Mouse (Mus musculus) embryonic facial prominence, embryonic 15.5 days (tissue): ENCODE measurements at regions not wholly inside any gene's neighbourhood (a gene's known extent, or its start where the extent isn't known, plus 50 kb on each side); places are given as distances from the start of the nearest gene placed in this dataset. TPM values are rescaled to one million over a fixed set of nuclear protein-coding genes. Genes with fewer than 3 reads are reported as not detected.

Source experiments
- ATAC-seq: fragments of 200-750 bp; cut with Nextera tagmentation; 2 replicates; pipeline ENCODE4 v1.8.0; 2017; ENCODE audit warnings: low read depth, moderate TSS enrichment; ENCODE audit not compliant: insufficient number of reproducible peaks, low FRiP score, low TSS enrichment
- H3K27ac ChIP-seq: fragments of 300-500 bp; sonication (generic); replicated peaks from 2 replicates; pipeline ENCODE4 v1.5.1; 2015; ENCODE audit warnings: mild to moderate bottlenecking, inconsistent platforms
- H3K27me3 ChIP-seq: fragments of 300-500 bp; sonication (generic); 2 replicates; pipeline ENCODE4 v1.6.1; 2015; ENCODE audit warnings: inconsistent platforms
- H3K36me3 ChIP-seq: fragments of 300-500 bp; sonication (generic); 2 replicates; pipeline ENCODE4 v1.6.1; 2015; ENCODE audit warnings: mild to moderate bottlenecking, inconsistent platforms
- H3K4me1 ChIP-seq: fragments of 300-500 bp; sonication (generic); 2 replicates; pipeline ENCODE4 v1.6.1; 2015; ENCODE audit warnings: inconsistent platforms
- H3K4me2 ChIP-seq: fragments of 300-500 bp; sonication (generic); replicated peaks from 2 replicates; pipeline ENCODE4 v1.6.1; 2015; ENCODE audit warnings: mild to moderate bottlenecking, inconsistent platforms
- H3K4me3 ChIP-seq: fragments of 300-500 bp; sonication (generic); replicated peaks from 2 replicates; pipeline ENCODE4 v1.5.1; 2015; ENCODE audit warnings: mild to moderate bottlenecking, inconsistent platforms
- H3K9ac ChIP-seq: fragments of 300-500 bp; sonication (generic); 2 replicates; pipeline ENCODE4 v1.6.1; 2015; ENCODE audit warnings: inconsistent platforms
- H3K9me3 ChIP-seq: fragments of 300-500 bp; sonication (generic); replicated peaks from 2 replicates; pipeline ENCODE4 v1.6.1; 2016; ENCODE audit warnings: inconsistent platforms
- WGBS: fragments of 180-500 bp; shearing (Covaris S2); methylation state at CpG from one replicate; pipeline ENCODE4 v1.1.7; 2015; 5-methylcytosine and 5-hydroxymethylcytosine counted together
- microRNA-seq: library from miRNA; unstranded; fragments of <30 nt; microRNA quantifications from one replicate; pipeline ENCODE4, GENCODE M21; 2016; ENCODE audit warnings: borderline number of aligned reads

DNA sequence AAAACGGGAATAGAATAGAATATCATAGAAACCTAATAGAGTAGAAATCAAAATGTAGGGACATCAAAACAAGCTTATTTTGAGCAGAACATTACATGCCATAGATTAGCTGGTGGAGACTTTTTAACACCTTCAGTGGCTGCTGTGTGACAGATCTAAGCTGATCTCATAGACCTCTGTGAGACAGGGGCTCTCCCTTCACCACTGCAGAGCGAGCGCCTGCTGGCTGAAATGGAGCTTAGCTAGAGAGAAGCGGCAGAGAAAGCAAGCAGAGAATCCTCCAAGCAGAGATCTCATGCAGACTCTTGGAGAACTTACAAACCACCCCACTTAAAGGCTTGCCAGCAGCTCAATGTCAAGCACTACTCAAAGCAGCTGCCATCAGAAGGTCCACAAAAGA lies 65.5 kb upstream of the H2afz start:
- no peak for ATAC-seq
- H3K27ac ChIP-seq = no peak overlapping the region
- H3K4me1 ChIP-seq = no peaks in the 10 kb centered on the region
- no peak overlapping the region for H3K9ac ChIP-seq
- H3K27me3 ChIP-seq = no peaks in the 10 kb centered on the region
- H3K4me3 ChIP-seq = no peak overlapping the region
- WGBS = 77% methylated on average over 4 of the region's 4 CpGs
- no peaks in the 10 kb centered on the region for H3K9me3 ChIP-seq
- no peak overlapping the region for H3K4me2 ChIP-seq
- no peaks in the 10 kb centered on the region for H3K36me3 ChIP-seq

DNA sequence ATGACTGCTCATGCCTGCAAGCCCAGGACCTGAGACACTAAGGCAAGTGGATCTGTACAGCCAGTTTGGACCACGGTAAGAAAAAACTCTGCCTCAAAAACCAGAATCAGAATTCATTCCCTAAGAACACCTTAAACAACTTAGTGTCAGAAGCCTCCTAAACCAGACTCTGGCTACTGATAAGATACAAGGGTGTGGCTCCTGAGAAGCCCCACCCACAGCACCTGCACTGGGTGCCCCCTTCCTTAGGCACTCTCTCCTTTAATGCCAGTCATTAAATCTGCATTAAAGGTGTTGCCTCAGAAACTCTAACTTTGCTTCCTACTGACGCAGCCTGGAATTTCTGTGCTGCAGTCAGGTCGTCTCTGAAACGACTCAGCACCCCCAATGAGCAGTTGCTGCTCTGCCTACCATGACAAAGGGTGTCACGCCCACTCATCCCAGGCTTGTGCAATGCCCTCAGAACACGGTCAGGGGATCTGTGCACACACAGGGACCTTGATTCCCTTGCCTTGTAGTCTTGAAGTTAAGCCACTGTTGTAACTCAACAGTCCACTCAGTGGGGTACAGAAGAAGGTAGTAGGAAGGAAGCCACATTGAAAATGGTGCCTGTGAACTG lies 62.8 kb upstream of the H2afz start:
- no peaks in the 10 kb centered on the region for H3K36me3 ChIP-seq
- H3K4me1 ChIP-seq = no peaks in the 10 kb centered on the region
- no peak for ATAC-seq
- WGBS = 60% methylated on average over 6 of the region's 6 CpGs
- H3K4me2 ChIP-seq = no peak overlapping the region
- H3K27ac ChIP-seq = no peak overlapping the region
- no peak overlapping the region for H3K9ac ChIP-seq
- H3K4me3 ChIP-seq = no peak overlapping the region
- H3K27me3 ChIP-seq = no peaks in the 10 kb centered on the region
- H3K9me3 ChIP-seq = no peaks in the 10 kb centered on the region

DNA sequence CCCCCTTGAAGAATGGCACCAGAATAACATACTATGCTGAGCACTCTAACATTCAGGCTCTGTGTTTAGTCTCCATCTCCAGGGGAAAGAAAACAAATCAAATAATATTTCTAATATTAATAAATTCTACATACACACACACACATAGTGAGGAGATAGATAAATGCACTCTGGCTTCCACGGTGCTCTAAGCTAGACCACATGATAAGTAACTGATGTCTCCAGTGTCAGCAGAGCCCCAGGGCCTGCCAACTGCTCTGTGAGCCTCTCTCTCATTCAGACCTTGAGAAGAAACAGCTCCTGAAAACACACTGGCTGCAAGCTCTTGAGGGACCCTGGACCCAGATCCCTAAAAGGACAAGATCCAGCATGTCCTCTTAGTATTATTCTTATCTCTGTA lies 56.9 kb upstream of the H2afz start:
- Histone ChIP-seq H3K4me1 (no peaks in the 10 kb centered on the region), H3K9me3 (no peaks in the 10 kb centered on the region), H3K36me3 (no peaks in the 10 kb centered on the region), H3K4me2 (no peak overlapping the region), H3K27ac (no peak overlapping the region), H3K9ac (no peak overlapping the region), H3K4me3 (no peak overlapping the region), H3K27me3 (no peaks in the 10 kb centered on the region)
- 28% methylated on average over 1 of the region's 1 CpGs for WGBS
- ATAC-seq = no peak

DNA sequence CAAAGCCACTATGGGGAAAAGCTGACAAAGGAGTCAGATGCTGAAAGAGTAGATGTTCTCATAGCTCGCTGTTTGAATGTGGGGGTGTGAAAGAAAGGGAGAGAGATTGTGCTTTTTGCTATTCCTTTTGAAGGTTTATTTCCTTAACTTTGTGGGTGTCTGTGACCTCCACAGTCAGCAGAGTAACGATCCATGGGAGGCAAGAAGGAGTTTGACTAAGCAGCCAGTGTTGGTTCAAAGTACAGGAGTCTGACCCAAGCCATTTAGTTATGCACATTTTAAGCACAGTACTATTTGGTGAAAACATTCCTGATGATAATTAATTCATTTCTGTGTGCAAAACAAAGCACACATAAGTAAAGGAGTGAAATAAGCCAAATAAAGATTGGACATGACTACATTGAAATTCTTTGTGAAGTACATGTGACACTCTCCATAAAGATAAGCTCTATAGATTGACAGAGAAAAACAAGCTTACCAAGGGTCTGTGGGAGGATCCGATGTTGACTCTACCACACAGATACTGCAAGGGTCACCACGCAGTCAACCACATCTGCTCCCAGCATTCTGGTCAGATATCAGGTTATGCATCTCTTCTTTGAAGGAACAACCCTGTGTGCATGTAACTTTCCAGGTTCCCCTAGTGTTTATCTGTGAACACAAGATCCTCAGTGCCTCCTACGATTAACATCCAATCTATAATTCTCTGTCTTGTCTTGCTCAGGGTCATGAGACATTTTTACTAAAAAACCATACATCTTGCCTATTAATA lies 56.2 kb upstream of the H2afz start:
- no peak for ATAC-seq
- Histone ChIP-seq H3K4me3 (no peak overlapping the region), H3K27ac (no peak overlapping the region), H3K4me1 (no peaks in the 10 kb centered on the region), H3K27me3 (no peaks in the 10 kb centered on the region), H3K4me2 (no peak overlapping the region), H3K9ac (no peak overlapping the region), H3K36me3 (no peaks in the 10 kb centered on the region), H3K9me3 (no peaks in the 10 kb centered on the region)
- 77% methylated on average over 5 of the region's 5 CpGs for WGBS

DNA sequence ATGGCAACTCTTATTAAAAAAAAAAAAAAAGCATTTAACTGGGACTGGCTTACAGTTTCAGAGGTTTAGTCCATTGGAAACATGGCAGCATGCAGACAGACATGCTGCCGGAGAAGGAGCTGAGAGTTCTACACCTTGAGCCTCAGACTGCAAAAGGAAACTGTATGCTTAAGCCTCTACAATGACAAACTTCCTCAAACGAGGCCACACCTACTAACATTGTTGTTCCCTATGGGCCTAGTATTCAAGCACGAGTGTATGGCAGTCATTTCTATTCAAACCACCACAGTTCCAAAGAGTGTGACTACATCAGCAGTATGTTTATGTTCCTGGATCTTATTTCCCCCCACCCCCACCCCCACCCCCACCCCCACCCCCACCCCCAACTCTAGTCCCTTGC lies 54.2 kb upstream of the H2afz start:
- Histone ChIP-seq H3K4me2 (no peak overlapping the region), H3K27ac (no peak overlapping the region), H3K36me3 (no peaks in the 10 kb centered on the region), H3K4me1 (no peaks in the 10 kb centered on the region), H3K4me3 (no peak overlapping the region), H3K9ac (no peak overlapping the region), H3K27me3 (no peaks in the 10 kb centered on the region), H3K9me3 (no peaks in the 10 kb centered on the region)
- no peak for ATAC-seq
- WGBS = 78% methylated on average over 3 of the region's 3 CpGs

Small RNA genes in the stretch of these regions (microRNA-seq; reads per million reads assigned to microRNA genes)
- not detected for gene Mir6380
